Mouse (Mus musculus) forebrain, postnatal 0 days (tissue): ENCODE measurements around the gene Gm49395. TPM values are rescaled to one million over a fixed set of nuclear protein-coding genes. Genes with fewer than 3 reads are reported as not detected.

Experiments
- ATAC-seq: fragments of 200-750 bp; cut with Nextera tagmentation; 2 replicates; pipeline ENCODE4 v1.8.0; 2017; ENCODE audit warnings: mild to moderate bottlenecking, moderate library complexity
- DNase-seq: peaks from one replicate; pipeline ENCODE4 v3.0.0-alpha.2; 2015
- H3K27ac ChIP-seq: fragments of 300-500 bp; sonication (generic); 2 replicates; pipeline ENCODE4 v1.5.1; 2014; ENCODE audit warnings: low read depth, mild to moderate bottlenecking, antibody characterized with exemption, low read length, moderate library complexity, mixed read lengths
- H3K27me3 ChIP-seq: fragments of 300-500 bp; sonication (generic); 2 replicates; pipeline ENCODE4 v1.6.1; 2014; ENCODE audit warnings: mild to moderate bottlenecking, low read length, mixed read lengths; ENCODE audit not compliant: insufficient read depth
- H3K36me3 ChIP-seq: fragments of 300-500 bp; sonication (generic); 2 replicates; pipeline ENCODE4 v1.6.1; 2014; ENCODE audit warnings: mild to moderate bottlenecking, moderate library complexity; ENCODE audit not compliant: insufficient read depth
- H3K4me1 ChIP-seq: fragments of 300-500 bp; sonication (generic); 2 replicates; pipeline ENCODE4 v1.6.1; 2014; ENCODE audit warnings: antibody characterized with exemption; ENCODE audit not compliant: insufficient read depth
- H3K4me2 ChIP-seq: fragments of 300-500 bp; sonication (generic); 2 replicates; pipeline ENCODE4 v1.6.1; 2014; ENCODE audit warnings: low read depth, mild to moderate bottlenecking, moderate library complexity
- H3K4me3 ChIP-seq: fragments of 300-500 bp; sonication (generic); 2 replicates; pipeline ENCODE4 v1.5.1; 2014; ENCODE audit warnings: low read depth, low read length, mixed read lengths
- H3K9ac ChIP-seq: fragments of 300-500 bp; sonication (generic); 2 replicates; pipeline ENCODE4 v1.6.1; 2014; ENCODE audit warnings: mild to moderate bottlenecking
- H3K9me3 ChIP-seq: fragments of 300-500 bp; sonication (generic); 2 replicates; pipeline ENCODE4 v1.6.1; 2016; ENCODE audit warnings: low read length
- CTCF ChIP-seq: sonication (generic); IDR thresholded peaks from 2 replicates; pipeline ENCODE4 v1.5.1; 2016; ENCODE audit warnings: antibody characterized with exemption, control low read depth, low read depth
- WGBS: fragments of 180-500 bp; shearing (Covaris S2); extraction: QIAGEN DNeasy Blood & Tissue Kit; methylation state at CpG from one replicate; pipeline ENCODE4 v1.1.7; 2014; 5-methylcytosine and 5-hydroxymethylcytosine counted together
- polyA plus RNA-seq: library from polyadenylated mRNA; unstranded; fragments of >200 nt; fragmentation: Nextera tagmentation; extraction: Ambion mirVana; gene quantifications from 2 replicates; pipeline ENCODE4 v1.2.1, GENCODE M21; 2015
- total RNA-seq: library from RNA; depleted of rRNA; stranded (reverse); fragments of >200 nt; gene quantifications from 2 replicates; pipeline ENCODE4 v1.2.3, GENCODE M21; 2014; rRNA removed

Gene Gm49395
- total and polyA plus RNA-seq, 2 experiments from 2014 or later = 3.5 to 4.1 TPM

GRCm38 (mm10) chr13:114992260-114993014 is 109.3 kb downstream of the Gm49395 start:
- Histone ChIP-seq H3K4me2 (peak overlapping the region; percentile 28), H3K27me3 (no peaks in the 10 kb centered on the region), H3K4me3 (no peak overlapping the region), H3K9ac (no peak overlapping the region), H3K36me3 (no peaks in the 10 kb centered on the region), H3K27ac (peak overlapping the region; percentile 15; the same call in 1 of the 2 replicates), H3K9me3 (no peaks in the 10 kb centered on the region), H3K4me1 (no peaks in the 10 kb centered on the region; the same call in 1 of the 2 replicates)
- peak; percentile 83 for ATAC-seq
- WGBS = 9% methylated on average over 14 of the region's 14 CpGs
- TF ChIP-seq CTCF = no peak
- DNase-seq = peak; percentile 45

- 72% methylated on average over 6 of the region's 6 CpGs for WGBS
- no peak for ATAC-seq
These were observed 114.1 kb downstream of the Gm49395 start for GRCm38 (mm10) chr13:114987668-114988067.

GRCm38 (mm10) chr13:114987161-114987560 is 114.6 kb downstream of the Gm49395 start:
- no peak overlapping the region for H3K4me3 ChIP-seq
- H3K9me3 ChIP-seq = no peaks in the 10 kb centered on the region
- no peak overlapping the region for H3K9ac ChIP-seq
- H3K27me3 ChIP-seq = no peaks in the 10 kb centered on the region
- no peaks in the 10 kb centered on the region for H3K4me1 ChIP-seq
- ATAC-seq (no peak), DNase-seq (no peak)
- no peak overlapping the region for H3K4me2 ChIP-seq
- no peaks in the 10 kb centered on the region for H3K36me3 ChIP-seq
- no peak overlapping the region for H3K27ac ChIP-seq
- TF ChIP-seq CTCF = no peak; the same call in 1 of the 2 replicates
- 73% methylated on average over 2 of the region's 2 CpGs for WGBS

More at GRCm38 (mm10) chr13:114987668-114988067, 114.1 kb downstream of the Gm49395 start:
- H3K27ac ChIP-seq = no peak overlapping the region
- no peaks in the 10 kb centered on the region for H3K9me3 ChIP-seq
- no peak overlapping the region for H3K9ac ChIP-seq
- H3K27me3 ChIP-seq = no peaks in the 10 kb centered on the region
- no peak overlapping the region for H3K4me3 ChIP-seq
- TF ChIP-seq CTCF = no peak
- H3K36me3 ChIP-seq = no peaks in the 10 kb centered on the region
- no peak overlapping the region for H3K4me2 ChIP-seq
- no peaks in the 10 kb centered on the region; the same call in 1 of the 2 replicates for H3K4me1 ChIP-seq
- DNase-seq = no peak

Other genes with a start within 250 kb of the Gm49395 start
- 0.77 and 0.86 TPM in 2 replicates for gene Itga2, start 169.8 kb downstream of the Gm49395 start, total RNA-seq
- gene Itga2, start 169.8 kb downstream of the Gm49395 start, polyA plus RNA-seq = 0.36 and 0.63 TPM in 2 replicates
- gene Pelo, start 11.7 kb downstream of the Gm49395 start, total RNA-seq = 10.1 and 12.2 TPM in 2 replicates
- gene Pelo, start 11.7 kb downstream of the Gm49395 start, polyA plus RNA-seq = 6.2 and 6.6 TPM in 2 replicates
- 4.4 and 8.2 TPM in 2 replicates for gene Itga1, start within 50 bp of the Gm49395 start, total RNA-seq
- gene Itga1, start within 50 bp of the Gm49395 start, polyA plus RNA-seq = 2.6 and 3.2 TPM in 2 replicates